ENCODE assay signal across 26 mouse cellular contexts in the genomic region with DNA sequence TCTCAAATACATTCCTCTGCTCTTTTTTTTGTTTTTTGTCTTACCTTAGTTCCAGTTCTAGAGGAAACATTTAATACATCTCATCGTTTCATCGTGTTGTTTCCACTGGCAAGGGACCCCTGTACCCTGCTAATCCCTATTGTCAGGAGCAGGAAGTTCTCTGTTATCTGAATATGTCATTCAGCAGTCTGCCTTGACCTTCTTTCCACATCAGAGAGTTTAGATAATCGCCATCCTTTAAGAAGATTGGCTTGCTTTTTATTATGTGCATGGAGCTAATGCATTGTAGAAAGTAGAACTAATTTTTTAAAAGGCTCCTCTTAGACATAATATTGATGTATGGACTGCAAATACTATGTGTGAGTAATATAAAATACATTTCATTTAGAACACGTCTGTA. TPM values are rescaled to one million over a fixed set of nuclear protein-coding genes. Genes with fewer than 3 reads are reported as not detected.
A peak's percentile ranks its signal among the peaks of the same experiment; 100 is the strongest.
DNase-seq lines count a peak whose midpoint lies in the region; ATAC-seq lines count a peak whose summit lies in the region.
"Had no signal": no experiment of that assay in that cellular context is flagged by ENCODE, and none has a peak within 500 bp of the region (broad histone marks: within the 10 kb centered on the region; RNA-seq: fewer than 3 reads in every experiment).

No protein-coding gene starts in this region.

- no peaks in the 10 kb centered on the region for H3K9me3 ChIP-seq in hindbrain, embryonic 15.5 days
- no peaks in the 10 kb centered on the region for H3K9me3 ChIP-seq in hindbrain, embryonic 13.5 days
- 0 out of 2 replicates have a peak, but pooled peaks cover 3% of the 10 kb centered on the region for H3K9me3 ChIP-seq in midbrain, embryonic 12.5 days
- H3K9me3 ChIP-seq in midbrain, embryonic 15.5 days = no peaks in the 10 kb centered on the region
- H3K9me3 ChIP-seq: embryonic facial prominence, embryonic 13.5 days; embryonic facial prominence, embryonic 15.5 days; forebrain, embryonic 10.5 days; forebrain, embryonic 12.5 days had no signal

- no peak overlapping the region for H3K9ac ChIP-seq in hindbrain, embryonic 15.5 days
- H3K9ac ChIP-seq in hindbrain, embryonic 13.5 days = no peak overlapping the region
- H3K9ac ChIP-seq in midbrain, embryonic 12.5 days (replicated peaks) = no peak overlapping the region
- H3K9ac ChIP-seq in midbrain, embryonic 15.5 days = no peak overlapping the region
- H3K9ac ChIP-seq: embryonic facial prominence, embryonic 13.5 days; embryonic facial prominence, embryonic 15.5 days; forebrain, embryonic 12.5 days had no signal

- peaks cover 11% of the 10 kb centered on the region for H3K4me1 ChIP-seq in hindbrain, embryonic 15.5 days (replicated peaks)
- H3K4me1 ChIP-seq in hindbrain, embryonic 13.5 days (replicated peaks) = peaks cover 17% of the 10 kb centered on the region
- peaks cover 3% of the 10 kb centered on the region for H3K4me1 ChIP-seq in midbrain, embryonic 12.5 days
- peaks cover 7% of the 10 kb centered on the region for H3K4me1 ChIP-seq in midbrain, embryonic 15.5 days
- H3K4me1 ChIP-seq: embryonic facial prominence, embryonic 13.5 days; embryonic facial prominence, embryonic 15.5 days had no signal

- H3K4me2 ChIP-seq in hindbrain, embryonic 15.5 days = no peak overlapping the region
- no peak overlapping the region for H3K4me2 ChIP-seq in hindbrain, embryonic 13.5 days
- H3K4me2 ChIP-seq in midbrain, embryonic 12.5 days (replicated peaks) = no peak overlapping the region
- no peak overlapping the region for H3K4me2 ChIP-seq in midbrain, embryonic 15.5 days
- H3K4me2 ChIP-seq: embryonic facial prominence, embryonic 13.5 days; embryonic facial prominence, embryonic 15.5 days; forebrain, embryonic 12.5 days had no signal

- no peak for DNase-seq in embryo, embryonic 9.5 days (ENCODE audit: extremely low spot score)
- DNase-seq: adrenal gland, adult 8-10 months; adrenal gland, postnatal 14 days; adrenal gland, postnatal 36 days; B cell, adult 2 months; cerebellum, adult 11-12 months; cerebellum, adult 2 months; cerebellum, adult 9-10 months; cerebellum, postnatal 10 days; cerebellum, postnatal 25 days had no signal

- 0 out of 2 replicates have a peak, but pooled peaks have one; percentile 19 for ATAC-seq in hindbrain, embryonic 15.5 days (ENCODE audit: low FRiP score, low read depth)
- no peak for ATAC-seq in hindbrain, embryonic 13.5 days (ENCODE audit: low FRiP score)
- no peak for ATAC-seq in midbrain, embryonic 12.5 days (ENCODE audit: low FRiP score, low read depth)
- no peak for ATAC-seq in midbrain, embryonic 15.5 days (replicated peaks)
- ATAC-seq: activated CD4-positive, CD25-positive, alpha-beta regulatory T cell, adult 4 months; CD4-positive, CD25-positive, alpha-beta regulatory T cell, adult 4 months; forebrain, embryonic 14.5 days; forebrain, embryonic 16.5 days; Patski had no signal

- H3K27me3 ChIP-seq in hindbrain, embryonic 15.5 days = no peaks in the 10 kb centered on the region
- no peaks in the 10 kb centered on the region for H3K27me3 ChIP-seq in hindbrain, embryonic 13.5 days
- H3K27me3 ChIP-seq in midbrain, embryonic 12.5 days = no peaks in the 10 kb centered on the region
- no peaks in the 10 kb centered on the region for H3K27me3 ChIP-seq in midbrain, embryonic 15.5 days (replicated peaks)
- H3K27me3 ChIP-seq: CH12.LX; embryonic facial prominence, embryonic 13.5 days; embryonic facial prominence, embryonic 15.5 days; forebrain, embryonic 12.5 days; Patski had no signal

- no peaks in the 10 kb centered on the region for H3K36me3 ChIP-seq in hindbrain, embryonic 15.5 days
- H3K36me3 ChIP-seq in hindbrain, embryonic 13.5 days = no peaks in the 10 kb centered on the region
- no peaks in the 10 kb centered on the region for H3K36me3 ChIP-seq in midbrain, embryonic 12.5 days
- H3K36me3 ChIP-seq in midbrain, embryonic 15.5 days (replicated peaks) = no peaks in the 10 kb centered on the region
- H3K36me3 ChIP-seq: embryonic facial prominence, embryonic 13.5 days; embryonic facial prominence, embryonic 15.5 days; forebrain, embryonic 10.5 days; forebrain, embryonic 12.5 days; G1E had no signal

- WGBS in hindbrain, embryonic 15.5 days = 10% methylated on average over 4 of the region's 4 CpGs
- 16% methylated on average over 4 of the region's 4 CpGs for WGBS in hindbrain, embryonic 13.5 days
- WGBS in midbrain, embryonic 12.5 days = 13% methylated on average over 4 of the region's 4 CpGs
- WGBS in midbrain, embryonic 15.5 days = 10% methylated on average over 4 of the region's 4 CpGs

- no peak overlapping the region for H3K4me3 ChIP-seq in hindbrain, embryonic 15.5 days
- H3K4me3 ChIP-seq in hindbrain, embryonic 13.5 days = no peak overlapping the region
- no peak overlapping the region for H3K4me3 ChIP-seq in midbrain, embryonic 12.5 days
- no peak overlapping the region for H3K4me3 ChIP-seq in midbrain, embryonic 15.5 days
- H3K4me3 ChIP-seq: embryonic facial prominence, embryonic 13.5 days; embryonic facial prominence, embryonic 15.5 days; erythroblast, embryonic 14.5 days; forebrain, embryonic 10.5 days; forebrain, embryonic 12.5 days had no signal

- no peak overlapping the region for H3K27ac ChIP-seq in hindbrain, embryonic 15.5 days (replicated peaks)
- no peak overlapping the region for H3K27ac ChIP-seq in hindbrain, embryonic 13.5 days
- H3K27ac ChIP-seq in midbrain, embryonic 12.5 days (replicated peaks) = 0 out of 2 replicates have a peak overlapping the region, but pooled peaks have one; percentile 10
- no peak overlapping the region for H3K27ac ChIP-seq in midbrain, embryonic 15.5 days
- H3K27ac ChIP-seq: embryonic facial prominence, embryonic 13.5 days; embryonic facial prominence, embryonic 15.5 days; forebrain, embryonic 10.5 days; forebrain, embryonic 12.5 days had no signal

RNA-seq across cellular contexts. Expression of a gene that starts 58.7 kb away (rescaled TPM):
- polyA plus RNA-seq in hindbrain, embryonic 15.5 days (2015; fragmentation: Nextera tagmentation; extraction: Ambion mirVana) = 24.3 and 28.5 TPM in 2 replicates
- polyA plus RNA-seq in hindbrain, embryonic 13.5 days (2015; fragmentation: Nextera tagmentation; extraction: Ambion mirVana) = 30.9 and 31.3 TPM in 2 replicates
- 27.2 and 27.6 TPM in 2 replicates for polyA plus RNA-seq in midbrain, embryonic 12.5 days (2016; fragmentation: Nextera tagmentation; extraction: Ambion mirVana)
- 25.8 and 29.1 TPM in 2 replicates for polyA plus RNA-seq in midbrain, embryonic 15.5 days (2015; fragmentation: Nextera tagmentation; extraction: Ambion mirVana)
- polyA plus RNA-seq: erythroblast, embryonic 14.5 days; G1E had no signal
